4 mouse cellular contexts compared by ENCODE assay signal in genomic region chr19:8972491-8972890, GRCm38 (mm10). TPM values are rescaled to one million over a fixed set of nuclear protein-coding genes. Genes with fewer than 3 reads are reported as not detected.
DNase-seq lines count a peak whose midpoint lies in the region; ATAC-seq and TF ChIP-seq lines count a peak whose summit lies in the region.
"Not testable (repeated sequence)": the region's sequence is repeated elsewhere in the genome, so short reads cannot be mapped to it uniquely, and the experiment has no call there.

No protein-coding gene starts in this region.

- TF ChIP-seq POLR2A in kidney, adult 2 months (IDR thresholded peaks at IDR 0.05; ENCODE audit: low read depth, low read length), result not testable (repeated sequence)

- WGBS in kidney, adult 2 months, result 74% methylated on average over 8 of the region's 8 CpGs
- WGBS in midbrain, embryonic 11.5 days, result 89% methylated on average over 8 of the region's 8 CpGs

- ATAC-seq in G1E (ENCODE audit: extremely low read depth, insufficient number of reproducible peaks, low FRiP score, poor library complexity, severe bottlenecking); midbrain, embryonic 11.5 days (ENCODE audit: low FRiP score): not testable (repeated sequence)

- peak overlapping the region; percentile 38; the same call in 1 of the 2 replicates for H3K4me3 ChIP-seq in G1E (ENCODE audit: low read depth, low read length)
- not testable (repeated sequence) for H3K4me3 ChIP-seq in kidney, adult 2 months (ENCODE audit: insufficient read depth, low read depth, low read length); midbrain, embryonic 11.5 days (ENCODE audit: low read depth, low read length)

- not testable (repeated sequence) for TF ChIP-seq CTCF in G1E (IDR thresholded peaks at IDR 0.05; ENCODE audit: low read depth, low read length); kidney, adult 2 months (conservative IDR thresholded peaks at IDR 0.05; ENCODE audit: insufficient read depth, insufficient read length, low read depth, low read length)

- H3K36me3 ChIP-seq in G1E (replicated peaks), result peaks cover 98% of the 10 kb centered on the region
- peaks cover 10% of the 10 kb centered on the region for H3K36me3 ChIP-seq in kidney, adult 2 months (ENCODE audit: control insufficient read depth, insufficient read depth, low read length)
- peaks cover 34% of the 10 kb centered on the region for H3K36me3 ChIP-seq in midbrain, embryonic 11.5 days (ENCODE audit: control insufficient read depth, insufficient read depth, low read length)

- not testable (repeated sequence) for H3K9me3 ChIP-seq in G1E (replicated peaks); midbrain, embryonic 11.5 days (ENCODE audit: control insufficient read depth, low read length)

- not testable (repeated sequence) for H3K27me3 ChIP-seq in G1E (ENCODE audit: insufficient read depth, low read length); kidney, adult 2 months (replicated peaks; ENCODE audit: control insufficient read depth, insufficient read depth, low read length); midbrain, embryonic 11.5 days (ENCODE audit: control insufficient read depth, insufficient read depth, low read length)

- not testable (repeated sequence) for H3K4me2 ChIP-seq in midbrain, embryonic 11.5 days

- not testable (repeated sequence) for H3K9ac ChIP-seq in midbrain, embryonic 11.5 days (ENCODE audit: low read length)

- DNase-seq in G1E (ENCODE audit: low spot score), result not testable (repeated sequence)
- peak; percentile 62 for DNase-seq in kidney, adult 2 months
- DNase-seq in kidney, postnatal 36 days, result peak; percentile 57 to 60
- peak; percentile 51 for DNase-seq in midbrain, embryonic 11.5 days (ENCODE audit: low spot score, missing footprints)

- peaks cover 82% of the 10 kb centered on the region for H3K4me1 ChIP-seq in G1E (ENCODE audit: insufficient read depth, low read depth, low read length)
- H3K4me1 ChIP-seq in kidney, adult 2 months (ENCODE audit: control insufficient read depth, insufficient read depth, low read length); midbrain, embryonic 11.5 days (ENCODE audit: control insufficient read depth, insufficient read depth, low read length): not testable (repeated sequence)

- not testable (repeated sequence) for H3K27ac ChIP-seq in kidney, adult 2 months (ENCODE audit: insufficient read depth, low read depth, low read length); midbrain, embryonic 11.5 days (ENCODE audit: low read depth, low read length)

RNA-seq across cellular contexts. Expression of gene Eef1g, which starts 5.7 kb away (rescaled TPM):
- total RNA-seq in G1E (2014; fragmentation: Nextera tagmentation) (955 and 998 TPM in 2 replicates), G1E (2017) (647 and 686 TPM in 2 replicates)
- polyA plus RNA-seq in G1E (2012), result 112 and 237 TPM in 2 replicates
- polyA plus RNA-seq in kidney, adult 2 months (2012; rRNA removed), result 203 and 236 TPM in 2 replicates
- 435 and 439 TPM in 2 replicates for polyA plus RNA-seq in midbrain, embryonic 11.5 days (2014; fragmentation: Nextera tagmentation; extraction: Ambion mirVana)

RNA-seq across cellular contexts. Expression of gene Ahnak, which starts 16.6 kb away (rescaled TPM):
- total RNA-seq in G1E (2014; fragmentation: Nextera tagmentation) (22.4 and 27.8 TPM in 2 replicates), G1E (2017) (100 and 124 TPM in 2 replicates)
- polyA plus RNA-seq in G1E (2012), result 5.9 and 10.4 TPM in 2 replicates
- 11.9 TPM in 2 replicates for polyA plus RNA-seq in kidney, adult 2 months (2012; rRNA removed)
- polyA plus RNA-seq in midbrain, embryonic 11.5 days (2014; fragmentation: Nextera tagmentation; extraction: Ambion mirVana), result 5.0 and 6.3 TPM in 2 replicates

RNA-seq across cellular contexts. Expression of gene Tut1, which starts 18.8 kb away (rescaled TPM):
- 17.8 and 25.6 TPM in 2 replicates for total RNA-seq in G1E (2014; fragmentation: Nextera tagmentation)
- 32.3 and 37.3 TPM in 2 replicates for total RNA-seq in G1E (2017)
- 60.9 and 74.1 TPM in 2 replicates for polyA plus RNA-seq in G1E (2012)
- 14.1 and 14.3 TPM in 2 replicates for polyA plus RNA-seq in kidney, adult 2 months (2012; rRNA removed)
- polyA plus RNA-seq in midbrain, embryonic 11.5 days (2014; fragmentation: Nextera tagmentation; extraction: Ambion mirVana), result 23.5 and 28.4 TPM in 2 replicates

RNA-seq across cellular contexts. Expression of gene Mta2, which starts 30.8 kb away (rescaled TPM):
- total RNA-seq in G1E (2014; fragmentation: Nextera tagmentation) (183 and 186 TPM in 2 replicates), G1E (2017) (166 and 177 TPM in 2 replicates)
- polyA plus RNA-seq in G1E (2012), result 67.7 and 76.9 TPM in 2 replicates
- 16.9 and 19.8 TPM in 2 replicates for polyA plus RNA-seq in kidney, adult 2 months (2012; rRNA removed)
- 50.9 and 56.0 TPM in 2 replicates for polyA plus RNA-seq in midbrain, embryonic 11.5 days (2014; fragmentation: Nextera tagmentation; extraction: Ambion mirVana)

RNA-seq across cellular contexts. Expression of gene Eml3, which starts 43.1 kb away (rescaled TPM):
- total RNA-seq in G1E (2014; fragmentation: Nextera tagmentation) (24.7 and 26.3 TPM in 2 replicates), G1E (2017) (40.1 and 42.5 TPM in 2 replicates)
- polyA plus RNA-seq in G1E (2012), result 111 and 114 TPM in 2 replicates
- 35.1 and 35.7 TPM in 2 replicates for polyA plus RNA-seq in kidney, adult 2 months (2012; rRNA removed)
- polyA plus RNA-seq in midbrain, embryonic 11.5 days (2014; fragmentation: Nextera tagmentation; extraction: Ambion mirVana), result 5.8 and 8.2 TPM in 2 replicates
